Mouse (Mus musculus): ENCODE results near the gene Ip6k1. TPM values are rescaled to one million over a fixed set of nuclear protein-coding genes. Genes with fewer than 3 reads are reported as not detected.

The Ip6k1 gene
- polyA plus RNA-seq, 1 experiment from 2014 or later: 27.9 TPM

- Histone ChIP-seq H3K4me2 (replicated peaks; ENCODE audit: low read depth) (no peak overlapping the region), H3K27ac (ENCODE audit: low read depth, low read length) (no peak overlapping the region), H3K4me1 (replicated peaks; ENCODE audit: control insufficient read depth, insufficient read depth, low read length) (peaks cover 5% of the 10 kb centered on the region; the same call in 1 of the 2 replicates), H3K36me3 (ENCODE audit: control insufficient read depth, insufficient read depth) (peaks cover 62% of the 10 kb centered on the region), H3K4me3 (ENCODE audit: low read depth, low read length) (no peak overlapping the region), H3K9ac (ENCODE audit: low read depth, low read length) (no peak overlapping the region), H3K27me3 (replicated peaks; ENCODE audit: control insufficient read depth, insufficient read depth, low read length) (no peaks in the 10 kb centered on the region), H3K9me3 (ENCODE audit: control insufficient read depth) (no peaks in the 10 kb centered on the region)
- ATAC-seq: no peak
- no peak for TF ChIP-seq CTCF (IDR thresholded peaks at IDR 0.05; ENCODE audit: low read depth)
- WGBS: 92% methylated on average over 7 of the region's 7 CpGs
Measured at GRCm38 (mm10) chr9:108090611-108091120, 88.4 kb downstream of the Ip6k1 start.

- peak overlapping the region; percentile 91 for H3K27ac ChIP-seq (ENCODE audit: low read depth, low read length)
- H3K27me3 ChIP-seq (replicated peaks; ENCODE audit: control insufficient read depth, insufficient read depth, low read length): no peaks in the 10 kb centered on the region
- peak overlapping the region; percentile 91 for H3K9ac ChIP-seq (ENCODE audit: low read depth, low read length)
- H3K9me3 ChIP-seq (ENCODE audit: control insufficient read depth): no peaks in the 10 kb centered on the region
- H3K4me3 ChIP-seq (ENCODE audit: low read depth, low read length): peak overlapping the region; percentile 87
- peaks cover 8% of the 10 kb centered on the region; the same call in 1 of the 2 replicates for H3K4me1 ChIP-seq (replicated peaks; ENCODE audit: control insufficient read depth, insufficient read depth, low read length)
- peak overlapping the region; percentile 93 for H3K4me2 ChIP-seq (replicated peaks; ENCODE audit: low read depth)
- WGBS: 62% methylated on average over 10 of the region's 10 CpGs
- TF ChIP-seq CTCF (IDR thresholded peaks at IDR 0.05; ENCODE audit: low read depth): no peak
- ATAC-seq: no peak
- peaks cover 33% of the 10 kb centered on the region for H3K36me3 ChIP-seq (ENCODE audit: control insufficient read depth, insufficient read depth)
Measured at GRCm38 (mm10) chr9:108093586-108093985, 91.3 kb downstream of the Ip6k1 start.

DNA sequence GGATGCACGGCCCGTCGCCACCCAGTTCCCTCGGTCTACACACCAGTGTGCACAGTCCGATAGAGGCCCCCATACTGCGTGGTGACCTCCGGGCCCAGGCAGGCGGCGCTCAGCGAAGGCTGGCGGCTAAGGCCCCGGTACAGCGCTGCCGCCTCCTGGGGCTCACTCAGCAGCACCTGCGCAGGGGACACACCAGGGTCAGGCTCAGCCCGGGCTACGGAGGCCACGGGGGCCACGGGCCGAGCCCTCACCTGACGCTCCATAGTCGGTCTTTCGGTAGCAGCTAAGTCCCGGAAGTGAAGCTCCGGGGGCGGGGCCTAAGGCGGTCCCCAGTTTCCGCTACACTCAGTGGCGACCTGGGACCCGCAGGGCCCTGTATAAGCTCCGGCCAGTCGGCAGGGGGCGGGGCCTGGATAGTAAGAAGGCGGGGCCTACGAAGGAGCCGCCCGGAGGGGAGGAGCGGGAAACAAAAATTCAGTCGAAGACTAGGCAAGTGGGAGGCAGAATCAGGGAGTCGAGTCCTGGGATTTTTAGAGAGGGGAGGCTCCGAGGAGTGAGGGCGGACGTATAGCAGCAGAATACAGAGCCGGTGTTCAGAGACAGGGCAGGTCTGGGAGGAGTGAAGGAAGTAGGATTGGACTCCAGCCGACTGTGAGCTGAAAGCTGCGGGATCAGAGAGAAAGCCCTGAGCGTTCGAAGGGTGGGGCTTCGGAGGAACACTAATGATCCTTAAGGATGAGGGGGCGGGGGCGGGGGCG, 92.1 kb downstream of the Ip6k1 start, which contains the start of gene Apeh:
Apeh (minus strand) TSS at position 423 of the 758 bp plus-strand sequence.
- H3K36me3 ChIP-seq (ENCODE audit: control insufficient read depth, insufficient read depth): peaks cover 25% of the 10 kb centered on the region
- peak; percentile 92 for ATAC-seq
- no peaks in the 10 kb centered on the region for H3K27me3 ChIP-seq (replicated peaks; ENCODE audit: control insufficient read depth, insufficient read depth, low read length)
- peak within 1 kb of the TSS; percentile 91 for H3K9ac ChIP-seq (ENCODE audit: low read depth, low read length)
- H3K27ac ChIP-seq (ENCODE audit: low read depth, low read length): peak within 1 kb of the TSS; percentile 91
- peak; percentile 36 for TF ChIP-seq CTCF (IDR thresholded peaks at IDR 0.05; ENCODE audit: low read depth)
- under 1% methylated on average over 52 of the region's 52 CpGs for WGBS
- peak within 1 kb of the TSS; percentile 93 for H3K4me2 ChIP-seq (replicated peaks; ENCODE audit: low read depth)
- H3K4me3 ChIP-seq (ENCODE audit: low read depth, low read length): peak within 1 kb of the TSS; percentile 87
- no peaks in the 10 kb centered on the region for H3K9me3 ChIP-seq (ENCODE audit: control insufficient read depth)
- H3K4me1 ChIP-seq (replicated peaks; ENCODE audit: control insufficient read depth, insufficient read depth, low read length): peaks cover 8% of the 10 kb centered on the region; the same call in 1 of the 2 replicates

DNA sequence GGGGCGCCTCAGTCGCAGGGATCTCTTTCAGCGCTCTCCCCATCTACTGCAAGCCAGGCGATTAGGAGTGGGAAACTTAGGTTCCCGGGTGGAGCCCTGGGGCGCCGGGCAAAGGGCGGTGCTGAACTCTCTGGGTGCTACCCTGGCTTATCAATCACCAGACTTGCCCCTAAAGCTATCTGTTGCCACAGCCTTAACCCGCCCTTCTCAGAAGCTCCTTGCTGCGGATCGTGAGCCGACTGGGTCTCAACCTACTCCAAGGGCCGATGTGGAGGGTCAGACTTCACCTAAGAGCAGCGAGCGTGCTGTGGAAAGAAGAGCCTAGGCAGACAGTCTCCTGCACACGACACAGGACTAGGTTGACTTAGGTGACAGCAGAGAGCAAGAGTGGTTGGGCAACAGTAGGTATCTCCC, 92.7 kb downstream of the Ip6k1 start:
- H3K4me2 ChIP-seq (replicated peaks; ENCODE audit: low read depth): peak overlapping the region; percentile 93
- peak overlapping the region; percentile 91 for H3K9ac ChIP-seq (ENCODE audit: low read depth, low read length)
- peaks cover 8% of the 10 kb centered on the region; the same call in 1 of the 2 replicates for H3K4me1 ChIP-seq (replicated peaks; ENCODE audit: control insufficient read depth, insufficient read depth, low read length)
- no peaks in the 10 kb centered on the region for H3K27me3 ChIP-seq (replicated peaks; ENCODE audit: control insufficient read depth, insufficient read depth, low read length)
- WGBS: under 1% methylated on average over 16 of the region's 16 CpGs
- H3K36me3 ChIP-seq (ENCODE audit: control insufficient read depth, insufficient read depth): peaks cover 19% of the 10 kb centered on the region
- no peak for TF ChIP-seq CTCF (IDR thresholded peaks at IDR 0.05; ENCODE audit: low read depth)
- peak overlapping the region; percentile 87 for H3K4me3 ChIP-seq (ENCODE audit: low read depth, low read length)
- H3K9me3 ChIP-seq (ENCODE audit: control insufficient read depth): no peaks in the 10 kb centered on the region
- peak overlapping the region; percentile 91 for H3K27ac ChIP-seq (ENCODE audit: low read depth, low read length)
- ATAC-seq: peak; percentile 58

GRCm38 (mm10) chr9:108095518-108095917, 93.2 kb downstream of the Ip6k1 start:
- WGBS: 7% methylated on average over 3 of the region's 3 CpGs
- Histone ChIP-seq H3K4me3 (ENCODE audit: low read depth, low read length) (peak overlapping the region; percentile 87), H3K36me3 (ENCODE audit: control insufficient read depth, insufficient read depth) (peaks cover 16% of the 10 kb centered on the region), H3K27me3 (replicated peaks; ENCODE audit: control insufficient read depth, insufficient read depth, low read length) (no peaks in the 10 kb centered on the region), H3K4me2 (replicated peaks; ENCODE audit: low read depth) (peak overlapping the region; percentile 93), H3K9ac (ENCODE audit: low read depth, low read length) (peak overlapping the region; percentile 91; the same call in 1 of the 2 replicates), H3K27ac (ENCODE audit: low read depth, low read length) (peak overlapping the region; percentile 91), H3K4me1 (replicated peaks; ENCODE audit: control insufficient read depth, insufficient read depth, low read length) (peaks cover 8% of the 10 kb centered on the region; the same call in 1 of the 2 replicates), H3K9me3 (ENCODE audit: control insufficient read depth) (no peaks in the 10 kb centered on the region)
- TF ChIP-seq CTCF (IDR thresholded peaks at IDR 0.05; ENCODE audit: low read depth): peak; percentile 87
- no peak for ATAC-seq

GRCm38 (mm10) chr9:108095949-108096712, 93.8 kb downstream of the Ip6k1 start:
- H3K4me1 ChIP-seq (replicated peaks; ENCODE audit: control insufficient read depth, insufficient read depth, low read length): peaks cover 8% of the 10 kb centered on the region; the same call in 1 of the 2 replicates
- no peaks in the 10 kb centered on the region for H3K27me3 ChIP-seq (replicated peaks; ENCODE audit: control insufficient read depth, insufficient read depth, low read length)
- H3K4me3 ChIP-seq (ENCODE audit: low read depth, low read length): no peak overlapping the region
- H3K36me3 ChIP-seq (ENCODE audit: control insufficient read depth, insufficient read depth): peaks cover 10% of the 10 kb centered on the region
- no peak; the same call in 1 of the 2 replicates for TF ChIP-seq CTCF (IDR thresholded peaks at IDR 0.05; ENCODE audit: low read depth)
- H3K4me2 ChIP-seq (replicated peaks; ENCODE audit: low read depth): peak overlapping the region; percentile 93
- WGBS: 48% methylated on average over 10 of the region's 10 CpGs
- H3K9ac ChIP-seq (ENCODE audit: low read depth, low read length): 0 out of 2 replicates have a peak overlapping the region, but pooled peaks have one; percentile 18
- ATAC-seq: no peak
- H3K9me3 ChIP-seq (ENCODE audit: control insufficient read depth): no peaks in the 10 kb centered on the region
- peak overlapping the region; percentile 91 for H3K27ac ChIP-seq (ENCODE audit: low read depth, low read length)

Small RNA genes within 50 kb of the gene (microRNA-seq; reads per million reads assigned to microRNA genes)
- not detected for gene Mir7088

Other genes starting within 250 kb of the Ip6k1 start
- gene Rbm5, start 231.5 kb upstream of the Ip6k1 start, polyA plus RNA-seq (2015; fragmentation: Nextera tagmentation; extraction: Ambion mirVana): 48.9 and 51.4 TPM in 2 replicates
- 21.1 and 26.2 TPM in 2 replicates for gene Rbm6, start 129.3 kb upstream of the Ip6k1 start, polyA plus RNA-seq (2015; fragmentation: Nextera tagmentation; extraction: Ambion mirVana)
- gene Mon1a, start 114.3 kb upstream of the Ip6k1 start, polyA plus RNA-seq (2015; fragmentation: Nextera tagmentation; extraction: Ambion mirVana): 31.6 and 34.7 TPM in 2 replicates
- 7.1 and 8.8 TPM in 2 replicates for gene Mst1r, start 95.6 kb upstream of the Ip6k1 start, polyA plus RNA-seq (2015; fragmentation: Nextera tagmentation; extraction: Ambion mirVana)
- not detected in 2 replicates for gene Actl11, start 74.0 kb upstream of the Ip6k1 start, polyA plus RNA-seq (2015; fragmentation: Nextera tagmentation; extraction: Ambion mirVana)
- gene Camkv, start 66.8 kb upstream of the Ip6k1 start, polyA plus RNA-seq (2015; fragmentation: Nextera tagmentation; extraction: Ambion mirVana): 0.37 and 0.42 TPM in 2 replicates
- 3.2 and 3.7 TPM in 2 replicates for gene Traip, start 52.4 kb upstream of the Ip6k1 start, polyA plus RNA-seq (2015; fragmentation: Nextera tagmentation; extraction: Ambion mirVana)
- 43.8 and 50.6 TPM in 2 replicates for gene Uba7, start 27.0 kb upstream of the Ip6k1 start, polyA plus RNA-seq (2015; fragmentation: Nextera tagmentation; extraction: Ambion mirVana)
- 0.39 and 0.88 TPM in 2 replicates for gene Gm20661, start 19.4 kb upstream of the Ip6k1 start, polyA plus RNA-seq (2015; fragmentation: Nextera tagmentation; extraction: Ambion mirVana)
- 17.3 and 19.4 TPM in 2 replicates for gene Inka1, start 16.6 kb upstream of the Ip6k1 start, polyA plus RNA-seq (2015; fragmentation: Nextera tagmentation; extraction: Ambion mirVana)
- gene Cdhr4, start 10.0 kb upstream of the Ip6k1 start, polyA plus RNA-seq (2015; fragmentation: Nextera tagmentation; extraction: Ambion mirVana): 1.6 and 2.0 TPM in 2 replicates
- 0.43 TPM in 1 of 2 replicates, not detected in the other for gene Gm20662, start 6.2 kb upstream of the Ip6k1 start, polyA plus RNA-seq (2015; fragmentation: Nextera tagmentation; extraction: Ambion mirVana)
- gene Gmppb, start 46.7 kb downstream of the Ip6k1 start, polyA plus RNA-seq (2015; fragmentation: Nextera tagmentation; extraction: Ambion mirVana): 146 and 154 TPM in 2 replicates
- gene Amigo3, start 50.7 kb downstream of the Ip6k1 start, polyA plus RNA-seq (2015; fragmentation: Nextera tagmentation; extraction: Ambion mirVana): 4.4 and 4.8 TPM in 2 replicates
- gene Mst1, start 77.9 kb downstream of the Ip6k1 start, polyA plus RNA-seq (2015; fragmentation: Nextera tagmentation; extraction: Ambion mirVana): 0.78 and 0.84 TPM in 2 replicates
- gene Rnf123, start 80.8 kb downstream of the Ip6k1 start, polyA plus RNA-seq (2015; fragmentation: Nextera tagmentation; extraction: Ambion mirVana): 17.2 and 18.2 TPM in 2 replicates
- gene Apeh, start 92.1 kb downstream of the Ip6k1 start, polyA plus RNA-seq (2015; fragmentation: Nextera tagmentation; extraction: Ambion mirVana): 82.6 and 98.4 TPM in 2 replicates
- 1.6 and 1.9 TPM in 2 replicates for gene Bsn, start 187.9 kb downstream of the Ip6k1 start, polyA plus RNA-seq (2015; fragmentation: Nextera tagmentation; extraction: Ambion mirVana)